Mouse (Mus musculus): ENCODE data around the gene Ap4e1. TPM values are rescaled to one million over a fixed set of nuclear protein-coding genes. Genes with fewer than 3 reads are reported as not detected.
"Not testable (repeated sequence)": the region's sequence is repeated elsewhere in the genome, so short reads cannot be mapped to it uniquely, and the experiment has no call there.

The Ap4e1 gene
- polyA plus RNA-seq, 1 experiment from 2014 or later = 11.5 TPM

GRCm38 (mm10) chr2:127069781-127070434 lies 61.4 kb downstream of the Ap4e1 start:
- peaks cover 19% of the 10 kb centered on the region; the same call in 1 of the 2 replicates for H3K36me3 ChIP-seq (ENCODE audit: control insufficient read depth, insufficient read depth, low read length)
- peak overlapping the region; percentile 67 for H3K4me3 ChIP-seq (ENCODE audit: low read depth, low read length)
- H3K4me2 ChIP-seq (ENCODE audit: low read depth, low read length) = peak overlapping the region; percentile 71
- H3K9ac ChIP-seq (replicated peaks; ENCODE audit: low read depth, low read length) = peak overlapping the region; percentile 79; the same call in 1 of the 2 replicates
- H3K27me3 ChIP-seq (ENCODE audit: control insufficient read depth, insufficient read depth, low read length) = no peaks in the 10 kb centered on the region
- no peaks in the 10 kb centered on the region for H3K9me3 ChIP-seq (ENCODE audit: control insufficient read depth, low read length)
- ATAC-seq (ENCODE audit: low read depth) = no peak
- no peaks in the 10 kb centered on the region for H3K4me1 ChIP-seq (ENCODE audit: control insufficient read depth, insufficient read depth, low read length)
- peak overlapping the region; percentile 44; the same call in 1 of the 2 replicates for H3K27ac ChIP-seq (ENCODE audit: low read depth, low read length)
- 17% methylated on average over 11 of the region's 11 CpGs for WGBS

- under 1% methylated on average over 32 of the region's 32 CpGs for WGBS
- Histone ChIP-seq H3K27ac (ENCODE audit: low read depth, low read length) (peak within 1 kb of the TSS; percentile 66; the same call in 1 of the 2 replicates), H3K9ac (replicated peaks; ENCODE audit: low read depth, low read length) (peak within 1 kb of the TSS; percentile 79), H3K4me3 (ENCODE audit: low read depth, low read length) (peak within 1 kb of the TSS; percentile 67), H3K4me1 (ENCODE audit: control insufficient read depth, insufficient read depth, low read length) (no peaks in the 10 kb centered on the region), H3K4me2 (ENCODE audit: low read depth, low read length) (peak within 1 kb of the TSS; percentile 71), H3K9me3 (ENCODE audit: control insufficient read depth, low read length) (no peaks in the 10 kb centered on the region), H3K27me3 (ENCODE audit: control insufficient read depth, insufficient read depth, low read length) (no peaks in the 10 kb centered on the region), H3K36me3 (ENCODE audit: control insufficient read depth, insufficient read depth, low read length) (peaks cover 19% of the 10 kb centered on the region; the same call in 1 of the 2 replicates)
- ATAC-seq (ENCODE audit: low read depth) = peak; percentile 99
Measured at GRCm38 (mm10) chr2:127070435-127070841, 61.9 kb downstream of the Ap4e1 start, which contains the start of gene Blvra. TSS of gene Blvra (plus strand) at chr2:127070665.

- Histone ChIP-seq H3K4me2 (ENCODE audit: low read depth, low read length) (peak overlapping the region; percentile 71), H3K36me3 (ENCODE audit: control insufficient read depth, insufficient read depth, low read length) (peaks cover 16% of the 10 kb centered on the region; the same call in 1 of the 2 replicates), H3K27ac (ENCODE audit: low read depth, low read length) (peak overlapping the region; percentile 66; the same call in 1 of the 2 replicates), H3K4me3 (ENCODE audit: low read depth, low read length) (peak overlapping the region; percentile 67), H3K4me1 (ENCODE audit: control insufficient read depth, insufficient read depth, low read length) (no peaks in the 10 kb centered on the region), H3K27me3 (ENCODE audit: control insufficient read depth, insufficient read depth, low read length) (no peaks in the 10 kb centered on the region), H3K9ac (replicated peaks; ENCODE audit: low read depth, low read length) (peak overlapping the region; percentile 79), H3K9me3 (ENCODE audit: control insufficient read depth, low read length) (no peaks in the 10 kb centered on the region)
- peak; percentile 72 for ATAC-seq (ENCODE audit: low read depth)
- 20% methylated on average over 8 of the region's 9 CpGs for WGBS
Measured at GRCm38 (mm10) chr2:127070879-127071278, 62.4 kb downstream of the Ap4e1 start.

- no peaks in the 10 kb centered on the region for H3K4me1 ChIP-seq (ENCODE audit: control insufficient read depth, insufficient read depth, low read length)
Measured at GRCm38 (mm10) chr2:127074116-127074515, 65.6 kb downstream of the Ap4e1 start.

GRCm38 (mm10) chr2:127077611-127078010 lies 69.1 kb downstream of the Ap4e1 start:
- 71% methylated on average over 9 of the region's 9 CpGs for WGBS
- no peaks in the 10 kb centered on the region for H3K9me3 ChIP-seq (ENCODE audit: control insufficient read depth, low read length)

More at GRCm38 (mm10) chr2:127074116-127074515, 65.6 kb downstream of the Ap4e1 start:
- WGBS = 97% methylated on average over 2 of the region's 2 CpGs
- no peak overlapping the region for H3K27ac ChIP-seq (ENCODE audit: low read depth, low read length)
- no peaks in the 10 kb centered on the region for H3K9me3 ChIP-seq (ENCODE audit: control insufficient read depth, low read length)
- H3K36me3 ChIP-seq (ENCODE audit: control insufficient read depth, insufficient read depth, low read length) = no peaks in the 10 kb centered on the region
- no peak overlapping the region for H3K4me2 ChIP-seq (ENCODE audit: low read depth, low read length)
- no peak overlapping the region for H3K9ac ChIP-seq (replicated peaks; ENCODE audit: low read depth, low read length)
- no peaks in the 10 kb centered on the region for H3K27me3 ChIP-seq (ENCODE audit: control insufficient read depth, insufficient read depth, low read length)
- H3K4me3 ChIP-seq (ENCODE audit: low read depth, low read length) = no peak overlapping the region
- ATAC-seq (ENCODE audit: low read depth) = no peak

GRCm38 (mm10) chr2:127079066-127079465 lies 70.5 kb downstream of the Ap4e1 start:
- not testable (repeated sequence) for H3K4me1 ChIP-seq (ENCODE audit: control insufficient read depth, insufficient read depth, low read length); H3K4me3 ChIP-seq (ENCODE audit: low read depth, low read length); H3K9me3 ChIP-seq (ENCODE audit: control insufficient read depth, low read length); ATAC-seq (ENCODE audit: low read depth); H3K36me3 ChIP-seq (ENCODE audit: control insufficient read depth, insufficient read depth, low read length); H3K27ac ChIP-seq (ENCODE audit: low read depth, low read length); H3K9ac ChIP-seq (replicated peaks; ENCODE audit: low read depth, low read length); H3K27me3 ChIP-seq (ENCODE audit: control insufficient read depth, insufficient read depth, low read length); H3K4me2 ChIP-seq (ENCODE audit: low read depth, low read length)
- 79% methylated on average over 2 of the region's 2 CpGs for WGBS

More at GRCm38 (mm10) chr2:127077611-127078010, 69.1 kb downstream of the Ap4e1 start:
- ATAC-seq (ENCODE audit: low read depth) = no peak
- Histone ChIP-seq H3K4me2 (ENCODE audit: low read depth, low read length) (no peak overlapping the region), H3K4me1 (ENCODE audit: control insufficient read depth, insufficient read depth, low read length) (no peaks in the 10 kb centered on the region), H3K36me3 (ENCODE audit: control insufficient read depth, insufficient read depth, low read length) (no peaks in the 10 kb centered on the region), H3K9ac (replicated peaks; ENCODE audit: low read depth, low read length) (no peak overlapping the region), H3K27ac (ENCODE audit: low read depth, low read length) (no peak overlapping the region), H3K4me3 (ENCODE audit: low read depth, low read length) (no peak overlapping the region), H3K27me3 (ENCODE audit: control insufficient read depth, insufficient read depth, low read length) (no peaks in the 10 kb centered on the region)

- WGBS = 93% methylated on average over 11 of the region's 11 CpGs
Measured at GRCm38 (mm10) chr2:127079881-127080590, 71.5 kb downstream of the Ap4e1 start.

GRCm38 (mm10) chr2:127080591-127081218 lies 72.2 kb downstream of the Ap4e1 start:
- ATAC-seq (ENCODE audit: low read depth) = no peak
- H3K4me2 ChIP-seq (ENCODE audit: low read depth, low read length) = no peak overlapping the region
- H3K9ac ChIP-seq (replicated peaks; ENCODE audit: low read depth, low read length) = no peak overlapping the region
- 89% methylated on average over 11 of the region's 11 CpGs for WGBS
- no peaks in the 10 kb centered on the region for H3K27me3 ChIP-seq (ENCODE audit: control insufficient read depth, insufficient read depth, low read length)
- H3K9me3 ChIP-seq (ENCODE audit: control insufficient read depth, low read length) = no peaks in the 10 kb centered on the region
- no peaks in the 10 kb centered on the region for H3K36me3 ChIP-seq (ENCODE audit: control insufficient read depth, insufficient read depth, low read length)
- no peak overlapping the region for H3K4me3 ChIP-seq (ENCODE audit: low read depth, low read length)
- no peak overlapping the region for H3K27ac ChIP-seq (ENCODE audit: low read depth, low read length)
- H3K4me1 ChIP-seq (ENCODE audit: control insufficient read depth, insufficient read depth, low read length) = no peaks in the 10 kb centered on the region

More at GRCm38 (mm10) chr2:127079881-127080590, 71.5 kb downstream of the Ap4e1 start:
- Histone ChIP-seq H3K4me3 (ENCODE audit: low read depth, low read length) (no peak overlapping the region), H3K9ac (replicated peaks; ENCODE audit: low read depth, low read length) (no peak overlapping the region), H3K27me3 (ENCODE audit: control insufficient read depth, insufficient read depth, low read length) (no peaks in the 10 kb centered on the region), H3K9me3 (ENCODE audit: control insufficient read depth, low read length) (no peaks in the 10 kb centered on the region), H3K4me2 (ENCODE audit: low read depth, low read length) (no peak overlapping the region), H3K4me1 (ENCODE audit: control insufficient read depth, insufficient read depth, low read length) (no peaks in the 10 kb centered on the region), H3K36me3 (ENCODE audit: control insufficient read depth, insufficient read depth, low read length) (no peaks in the 10 kb centered on the region), H3K27ac (ENCODE audit: low read depth, low read length) (no peak overlapping the region)
- no peak for ATAC-seq (ENCODE audit: low read depth)
